ENCODE assay signal across 9 mouse cellular contexts in genomic region chr2:67332211-67332610, GRCm38 (mm10).
DNase-seq lines count a peak whose midpoint lies in the region; ATAC-seq and TF ChIP-seq lines count a peak whose summit lies in the region.
"Had no signal": no experiment of that assay in that cellular context is flagged by ENCODE, and none has a peak within 500 bp of the region (broad histone marks: within the 10 kb centered on the region; RNA-seq: fewer than 3 reads in every experiment).

No protein-coding gene starts in this region.

- H3K9ac ChIP-seq in kidney, embryonic 14.5 days (ENCODE audit: low read depth, low read length) = no peak overlapping the region
- no peak overlapping the region for H3K9ac ChIP-seq in hindbrain, embryonic 12.5 days
- H3K9ac ChIP-seq: embryonic facial prominence, embryonic 13.5 days had no signal

- H3K4me2 ChIP-seq in kidney, embryonic 14.5 days (replicated peaks; ENCODE audit: low read depth, low read length) = no peak overlapping the region
- no peak overlapping the region for H3K4me2 ChIP-seq in hindbrain, embryonic 12.5 days (replicated peaks)
- H3K4me2 ChIP-seq: embryonic facial prominence, embryonic 13.5 days had no signal

- no peaks in the 10 kb centered on the region for H3K4me1 ChIP-seq in kidney, embryonic 14.5 days (ENCODE audit: control insufficient read depth, insufficient read depth, low read length)
- H3K4me1 ChIP-seq in hindbrain, embryonic 12.5 days = no peaks in the 10 kb centered on the region

- WGBS in kidney, embryonic 14.5 days = 64% methylated on average over 2 of the region's 2 CpGs
- WGBS in hindbrain, embryonic 12.5 days = 72% methylated on average over 2 of the region's 2 CpGs

- no peaks in the 10 kb centered on the region for H3K9me3 ChIP-seq in kidney, embryonic 14.5 days (ENCODE audit: control insufficient read depth, low read length)
- H3K9me3 ChIP-seq in hindbrain, embryonic 12.5 days (replicated peaks) = no peaks in the 10 kb centered on the region
- H3K9me3 ChIP-seq: embryonic facial prominence, embryonic 13.5 days had no signal

- no peak for TF ChIP-seq POLR2A in brain, embryonic 14.5 days (IDR thresholded peaks at IDR 0.05; ENCODE audit: borderline replicate concordance, extremely low read depth, insufficient read depth, insufficient read length, poor library complexity, severe bottlenecking)

- no peak overlapping the region for H3K27ac ChIP-seq in kidney, embryonic 14.5 days (ENCODE audit: low read depth, low read length)
- H3K27ac ChIP-seq in hindbrain, embryonic 12.5 days = no peak overlapping the region
- H3K27ac ChIP-seq: embryonic facial prominence, embryonic 13.5 days had no signal

- no peak for ATAC-seq in kidney, embryonic 14.5 days (ENCODE audit: low FRiP score, low TSS enrichment)
- no peak for ATAC-seq in hindbrain, embryonic 12.5 days (ENCODE audit: low FRiP score)

- peak; percentile 38 for DNase-seq in kidney, adult 11 months
- peak; percentile 84 for DNase-seq in brain, embryonic 14.5 days (ENCODE audit: low read depth)
- peak; percentile 1 for DNase-seq in heart, postnatal 25 days (ENCODE audit: low spot score)
- peak; percentile 49 for DNase-seq in lung, postnatal 14 days
- DNase-seq in B cell, adult 2 months = no peak

- no peaks in the 10 kb centered on the region for H3K36me3 ChIP-seq in kidney, embryonic 14.5 days (ENCODE audit: control insufficient read depth, insufficient read depth, low read length)
- no peaks in the 10 kb centered on the region for H3K36me3 ChIP-seq in hindbrain, embryonic 12.5 days
- H3K36me3 ChIP-seq: embryonic facial prominence, embryonic 13.5 days had no signal

- H3K27me3 ChIP-seq in kidney, embryonic 14.5 days (ENCODE audit: control insufficient read depth, insufficient read depth, low read length) = no peaks in the 10 kb centered on the region
- H3K27me3 ChIP-seq in hindbrain, embryonic 12.5 days = no peaks in the 10 kb centered on the region
- H3K27me3 ChIP-seq: embryonic facial prominence, embryonic 13.5 days had no signal

- no peak for TF ChIP-seq CTCF in brain, embryonic 14.5 days (IDR thresholded peaks at IDR 0.05; ENCODE audit: borderline replicate concordance, extremely low read depth, insufficient read depth, insufficient read length)

- intact Hi-C loops in heart, postnatal 25 days (cut with DNase I) = no loop called here

- H3K4me3 ChIP-seq in kidney, embryonic 14.5 days (ENCODE audit: low read length) = no peak overlapping the region
- no peak overlapping the region for H3K4me3 ChIP-seq in hindbrain, embryonic 12.5 days
- H3K4me3 ChIP-seq: embryonic facial prominence, embryonic 13.5 days; myocyte had no signal

Comparison
In these comparisons a context has a peak if more than half of its experiments do, and no peak if none do; other contexts are left out.
1. DNase-seq: peak in kidney, adult 11 months (single experiment), brain, embryonic 14.5 days (single experiment), heart, postnatal 25 days (single experiment) and lung, postnatal 14 days (single experiment); none in B cell, adult 2 months (0 of 2).